Mouse (Mus musculus) colon, adult 2 months (tissue): Measurements from ENCODE around the gene Cnksr3. TPM values are rescaled to one million over a fixed set of nuclear protein-coding genes. Genes with fewer than 3 reads are reported as not detected.

Experiments used
- polyA plus RNA-seq: library from polyadenylated mRNA; depleted of rRNA; stranded (reverse); fragments of >200 nt; gene quantifications from 2 replicates; pipeline ENCODE4 v1.2.3, GENCODE M21; 2012; rRNA removed

The Cnksr3 gene
- polyA plus RNA-seq = 14.9 and 19.0 TPM in 2 replicates

DNA sequence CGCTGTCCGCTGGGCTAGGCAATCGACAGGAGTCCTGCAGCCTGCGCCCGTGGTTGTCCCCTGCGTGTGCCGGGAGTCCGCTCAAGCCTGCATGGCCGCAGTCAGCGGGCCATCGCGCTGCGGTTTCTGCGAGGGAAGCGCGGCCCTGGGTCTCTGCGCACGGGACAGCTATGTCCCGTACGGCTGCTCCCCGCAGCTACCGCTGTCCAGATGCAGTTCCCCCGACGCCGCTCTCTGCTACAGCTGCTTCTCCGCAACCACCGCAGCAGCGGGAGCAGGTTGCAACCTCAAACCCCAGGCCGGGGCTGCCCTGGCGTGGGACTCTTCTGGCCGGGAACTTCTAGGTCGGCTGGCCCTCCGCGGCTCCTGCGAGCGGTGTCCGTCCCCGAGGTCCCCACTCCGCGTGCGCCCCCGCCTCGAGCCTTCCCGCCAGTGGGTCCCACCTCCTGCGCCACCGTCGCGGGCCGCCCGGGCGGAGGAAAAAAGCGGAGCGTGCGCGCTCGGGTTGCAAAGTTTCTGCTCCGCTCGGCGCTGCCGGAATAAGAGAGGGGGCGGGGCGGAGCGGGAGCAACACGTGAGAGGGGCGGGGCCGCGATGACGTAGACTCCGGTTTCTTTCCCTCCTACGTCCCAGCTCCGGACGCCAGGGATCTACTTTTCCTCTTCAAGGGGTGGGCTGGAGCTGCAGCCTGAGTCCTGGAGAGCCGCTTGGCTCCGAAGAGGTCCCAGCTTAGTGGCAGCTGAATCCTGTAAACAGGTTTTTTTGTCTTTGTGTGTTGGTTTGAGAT lies at the start of gene Cnksr3:
Gene Cnksr3 (minus strand): TSS at position 542 of the 787 bp plus-strand sequence.

Other genes with a start within 250 kb of the Cnksr3 start
- 0.07 and 0.09 TPM in 2 replicates for gene Ipcef1, start 159.8 kb downstream of the Cnksr3 start, polyA plus RNA-seq